Mouse (Mus musculus) small intestine, adult 2 months (tissue): ENCODE data around the gene Stn1.

Source experiments
- CTCF ChIP-seq: fragments of 200-500 bp; IDR thresholded peaks from 2 replicates; pipeline ENCODE4 v1.5.1; 2012; ENCODE audit warnings: low read depth, mild to moderate bottlenecking, control low read depth, inconsistent platforms, low read length, moderate library complexity, mixed read lengths; ENCODE audit not compliant: insufficient replicate concordance, insufficient read length; ENCODE audit errors: extremely low read depth
- POLR2A ChIP-seq: fragments of 200-500 bp; IDR thresholded peaks from 2 replicates; pipeline ENCODE4 v1.6.1; 2012; ENCODE audit warnings: low read depth, mild to moderate bottlenecking, control low read depth, inconsistent platforms, low read length, moderate library complexity

GRCm38 (mm10) chr19:47526239-47526986 is 10.9 kb downstream of the Stn1 start:
- no peak for TF ChIP-seq CTCF
- TF ChIP-seq POLR2A, result no peak
